In genomic region chrX:51019884-51020283, GRCm38 (mm10) we compare ENCODE assay signal across 8 mouse cellular contexts. TPM values are rescaled to one million over a fixed set of nuclear protein-coding genes. Genes with fewer than 3 reads are reported as not detected.
DNase-seq lines count a peak whose midpoint lies in the region; ATAC-seq and TF ChIP-seq lines count a peak whose summit lies in the region.

No protein-coding gene starts in this region.

- DNase-seq in adrenal gland, adult (ENCODE audit: inconsistent age in 2 of 2, low spot score in 1 of 2): peak; percentile 56 to 77
- DNase-seq in adrenal gland, postnatal 4 days (ENCODE audit: low spot score in 2 of 2): no peak
- DNase-seq in cerebellum, adult 11 months: peak; percentile 17
- DNase-seq in kidney, postnatal 36 days: peak; percentile 63 to 72
- DNase-seq in thymus, postnatal 36 days: peak; percentile 11 to 29

- no peaks in the 10 kb centered on the region for H3K27me3 ChIP-seq in C2C12 (ENCODE audit: control insufficient read depth, insufficient read depth, insufficient read length)

- H3K79me2 ChIP-seq in C2C12 (ENCODE audit: control insufficient read depth, insufficient read depth): peaks cover 30% of the 10 kb centered on the region

- H3K36me3 ChIP-seq in C2C12 (ENCODE audit: control insufficient read depth, insufficient read depth): no peaks in the 10 kb centered on the region

- TF ChIP-seq CTCF in C2C12 (IDR thresholded peaks at IDR 0.05; ENCODE audit: control insufficient read depth, insufficient read depth, insufficient read length): peak; percentile 5

- H3K79me3 ChIP-seq in C2C12 (ENCODE audit: low read depth): peaks cover 21% of the 10 kb centered on the region

- no peak overlapping the region for H3ac ChIP-seq in C2C12 (ENCODE audit: control insufficient read depth, insufficient read length, low read depth)

- no peak overlapping the region for H3K4me3 ChIP-seq in C2C12 (ENCODE audit: insufficient read depth, poor library complexity, severe bottlenecking)

- peak; percentile 67 for ATAC-seq in granulocyte monocyte progenitor cell, adult 5-6 weeks (replicated peaks; ENCODE audit: poor library complexity, severe bottlenecking)
- peak; percentile 82 for ATAC-seq in megakaryocyte-erythroid progenitor cell, adult 5-6 weeks (replicated peaks; ENCODE audit: low FRiP score, low TSS enrichment, poor library complexity, severe bottlenecking)

TF ChIP-seq in C2C12, 6 proteins besides CTCF, POLR2A, EP300 and RAD21:
- TF ChIP-seq FOSL1 (IDR thresholded peaks at IDR 0.05; ENCODE audit: insufficient read depth, low read length, poor library complexity, severe bottlenecking) (no peak), MYOD1 (IDR thresholded peaks at IDR 0.05; ENCODE audit: control insufficient read depth, insufficient read length, low read depth) (no peak), MYOG (IDR thresholded peaks at IDR 0.05; ENCODE audit: control insufficient read depth, extremely low read depth, insufficient read length) (no peak)

RNA-seq across cellular contexts. Expression of gene Rap2c, which starts 2.1 kb away (rescaled TPM):
- total RNA-seq in adrenal gland, postnatal 4 days (2021): 10 to 100 TPM; 32.0 to 34.1 TPM
- polyA plus RNA-seq in C2C12 (2012; fragmentation: generic; extraction: Trizol): 6.9 TPM
- total RNA-seq in granulocyte monocyte progenitor cell, adult 5-6 weeks (2014; fragmentation: Nextera tagmentation): 16.3 and 24.1 TPM in 2 replicates
- total RNA-seq in granulocyte monocyte progenitor cell, adult 5-6 weeks (2017): 19.8 and 28.4 TPM in 2 replicates
- 16.3 and 23.6 TPM in 2 replicates for total RNA-seq in megakaryocyte-erythroid progenitor cell, adult 5-6 weeks (2014; fragmentation: Nextera tagmentation)
- total RNA-seq in megakaryocyte-erythroid progenitor cell, adult 5-6 weeks (2017): 17.2 and 21.6 TPM in 2 replicates

Comparison
In these comparisons a context has a peak if more than half of its experiments do, and no peak if none do; other contexts are left out.
1. DNase-seq: peak in adrenal gland, adult (2 of 2), cerebellum, adult 11 months (single experiment), kidney, postnatal 36 days (2 of 2) and thymus, postnatal 36 days (2 of 2); none in adrenal gland, postnatal 4 days (0 of 2).